Mouse (Mus musculus): Measurements from ENCODE around the gene Hip1.

DNA sequence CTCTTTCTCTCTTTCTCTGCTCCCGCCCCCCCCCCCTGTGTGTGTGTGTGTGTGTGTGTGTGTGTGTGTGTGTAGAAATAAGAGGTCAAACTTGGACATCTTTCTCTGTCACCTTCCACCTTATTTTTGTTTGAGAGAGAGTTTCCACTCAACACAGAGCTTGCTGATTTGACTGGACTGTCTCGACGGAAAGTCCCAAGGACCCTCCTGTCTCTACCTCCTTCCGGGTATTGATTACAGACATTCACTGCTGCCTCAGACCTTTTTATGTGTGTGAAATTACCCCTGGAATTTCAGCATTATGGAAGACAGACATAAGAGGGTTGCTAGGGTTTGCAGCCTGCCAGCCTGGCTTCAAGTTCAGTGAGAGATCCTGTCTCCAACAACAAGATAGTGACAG is 11.3 kb upstream of the Hip1 start:
- TF ChIP-seq CTCF (IDR thresholded peaks at IDR 0.05; ENCODE audit: extremely low read depth, insufficient read depth, insufficient read length, insufficient replicate concordance), result no peak
- no peak for TF ChIP-seq POLR2A (IDR thresholded peaks at IDR 0.05; ENCODE audit: low read depth, low read length)

Data from spleen, adult 2 months (tissue).